In the genomic region with DNA sequence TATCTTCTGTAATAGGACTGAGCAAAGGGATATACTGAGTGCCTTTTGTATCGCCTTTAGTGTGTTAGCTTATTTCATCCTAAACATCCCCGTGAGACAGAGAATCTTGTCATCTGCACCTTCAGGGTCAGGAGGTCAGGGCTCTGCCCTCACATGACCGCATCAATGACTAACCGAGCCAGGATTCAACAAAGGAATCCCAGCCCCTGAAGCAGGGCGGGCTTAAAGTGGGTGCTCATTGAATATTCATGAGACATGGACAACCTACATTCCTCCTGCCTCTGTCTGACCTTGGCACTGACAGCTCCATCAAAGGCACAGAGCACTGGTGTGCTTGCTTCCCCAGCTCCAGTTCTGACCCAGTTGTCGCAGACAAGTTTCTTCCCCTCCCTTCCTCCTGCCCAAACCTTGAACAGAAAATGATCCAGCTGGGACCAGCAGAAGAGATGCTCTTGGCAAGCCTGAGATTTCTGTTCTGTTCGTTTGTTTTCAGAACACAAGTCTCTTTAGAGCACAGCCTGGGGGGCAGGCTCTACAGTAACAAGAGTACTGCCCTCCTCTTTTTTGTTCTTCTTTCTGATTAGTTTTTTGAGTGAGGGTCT, we compare ENCODE assay signal across 10 mouse cellular contexts.
DNase-seq lines count a peak whose midpoint lies in the region; ATAC-seq and TF ChIP-seq lines count a peak whose summit lies in the region.
"Had no signal": no experiment of that assay in that cellular context is flagged by ENCODE, and none has a peak within 500 bp of the region (broad histone marks: within the 10 kb centered on the region; RNA-seq: fewer than 3 reads in every experiment).

No protein-coding gene starts in this region.

- peaks cover 36% of the 10 kb centered on the region for H3K4me1 ChIP-seq in midbrain, embryonic 10.5 days
- 0 out of 2 replicates have a peak, but pooled peaks cover 4% of the 10 kb centered on the region for H3K4me1 ChIP-seq in midbrain, embryonic 14.5 days (ENCODE audit: control insufficient read depth, insufficient read depth, low read length)
- H3K4me1 ChIP-seq in kidney, adult 2 months (ENCODE audit: control insufficient read depth, insufficient read depth, low read length) = no peaks in the 10 kb centered on the region

- no peak overlapping the region for H3K4me3 ChIP-seq in midbrain, embryonic 10.5 days
- H3K4me3 ChIP-seq in midbrain, embryonic 14.5 days (replicated peaks; ENCODE audit: low read depth, low read length) = no peak overlapping the region
- H3K4me3 ChIP-seq in kidney, adult 2 months (ENCODE audit: insufficient read depth, low read depth, low read length) = no peak overlapping the region
- no peak overlapping the region for H3K4me3 ChIP-seq in gastrocnemius, adult 2 months
- H3K4me3 ChIP-seq: megakaryocyte, embryonic 14.5 days had no signal

- peak overlapping the region; percentile 18 for H3K27ac ChIP-seq in midbrain, embryonic 10.5 days (replicated peaks)
- no peak overlapping the region for H3K27ac ChIP-seq in midbrain, embryonic 14.5 days (replicated peaks; ENCODE audit: low read depth, low read length)
- no peak overlapping the region for H3K27ac ChIP-seq in kidney, adult 2 months (ENCODE audit: insufficient read depth, low read depth, low read length)
- H3K27ac ChIP-seq in gastrocnemius, adult 2 months = no peak overlapping the region

- peak; percentile 60 for ATAC-seq in frontal cortex, adult (ENCODE audit: low TSS enrichment)
- no peak for ATAC-seq in midbrain, embryonic 14.5 days (ENCODE audit: low FRiP score, low TSS enrichment)

- TF ChIP-seq CTCF in kidney, adult 2 months (conservative IDR thresholded peaks at IDR 0.05; ENCODE audit: insufficient read depth, insufficient read length, low read depth, low read length) = no peak
- TF ChIP-seq CTCF in gastrocnemius, adult 2 months (IDR thresholded peaks at IDR 0.05) = no peak

- no peak for DNase-seq in frontal cortex, postnatal 36 days (ENCODE audit: low spot score in 2 of 2)
- DNase-seq in midbrain, embryonic 10.5 days (ENCODE audit: low spot score) = peak; percentile 67
- DNase-seq in midbrain, embryonic 14.5 days = no peak
- peak; percentile 35 for DNase-seq in kidney, adult 2 months
- peak; percentile 52 for DNase-seq in retina, embryonic 14.5 days (ENCODE audit: low spot score)
- no peak for DNase-seq in cerebellum, adult 11 months
- no peak for DNase-seq in gastrocnemius, adult 2 months
- DNase-seq: gastrocnemius, postnatal 36 days had no signal

- no peaks in the 10 kb centered on the region for H3K9me3 ChIP-seq in midbrain, embryonic 10.5 days (replicated peaks)
- no peaks in the 10 kb centered on the region for H3K9me3 ChIP-seq in midbrain, embryonic 14.5 days (ENCODE audit: control insufficient read depth, low read length)
- H3K9me3 ChIP-seq: megakaryocyte, embryonic 14.5 days had no signal

- 16% methylated on average over 7 of the region's 7 CpGs for WGBS in midbrain, embryonic 10.5 days
- 5% methylated on average over 7 of the region's 7 CpGs for WGBS in midbrain, embryonic 14.5 days
- 27% methylated on average over 7 of the region's 7 CpGs for WGBS in kidney, adult 2 months

- no peaks in the 10 kb centered on the region for H3K36me3 ChIP-seq in midbrain, embryonic 10.5 days
- H3K36me3 ChIP-seq in midbrain, embryonic 14.5 days (ENCODE audit: control insufficient read depth, insufficient read depth, low read length) = no peaks in the 10 kb centered on the region
- no peaks in the 10 kb centered on the region for H3K36me3 ChIP-seq in kidney, adult 2 months (ENCODE audit: control insufficient read depth, insufficient read depth, low read length)

- intact Hi-C loops in gastrocnemius, adult 2 months (cut with DNase I) = no loop called here

- H3K27me3 ChIP-seq in midbrain, embryonic 10.5 days (ENCODE audit: low read depth, poor library complexity, severe bottlenecking) = no peaks in the 10 kb centered on the region; the same call in 1 of the 2 replicates
- H3K27me3 ChIP-seq in midbrain, embryonic 14.5 days (ENCODE audit: control insufficient read depth, insufficient read depth, low read length) = no peaks in the 10 kb centered on the region
- no peaks in the 10 kb centered on the region for H3K27me3 ChIP-seq in kidney, adult 2 months (replicated peaks; ENCODE audit: control insufficient read depth, insufficient read depth, low read length)

- no peak overlapping the region for H3K4me2 ChIP-seq in midbrain, embryonic 14.5 days (ENCODE audit: low read length)

- no peak for TF ChIP-seq POLR2A in kidney, adult 2 months (IDR thresholded peaks at IDR 0.05; ENCODE audit: low read depth, low read length)

- no peak overlapping the region for H3K9ac ChIP-seq in midbrain, embryonic 14.5 days (replicated peaks; ENCODE audit: low read length)

Comparison
In these comparisons a context has a peak if more than half of its experiments do, and no peak if none do; other contexts are left out.
1. DNase-seq: peak in midbrain, embryonic 10.5 days (single experiment), kidney, adult 2 months (single experiment) and retina, embryonic 14.5 days (single experiment); none in frontal cortex, postnatal 36 days (0 of 2), midbrain, embryonic 14.5 days (single experiment), cerebellum, adult 11 months (single experiment) and gastrocnemius, adult 2 months (single experiment).